Mouse (Mus musculus) heart, adult 2 months (tissue): ENCODE data around the gene Glp2r. TPM values are rescaled to one million over a fixed set of nuclear protein-coding genes. Genes with fewer than 3 reads are reported as not detected.

Experiments used
- DNase-seq, 2 experiments: peaks; one replicate each; pipeline ENCODE4 v3.0.0; 2021
- H3K27ac ChIP-seq: fragments of 200-600 bp; 2 replicates; pipeline ENCODE4 v1.8.1; 2022
- H3K27me3 ChIP-seq: fragments of 200-500 bp; 2 replicates; pipeline ENCODE4 v1.6.1; 2012; ENCODE audit warnings: mild to moderate bottlenecking, low read length, inconsistent platforms, mixed read lengths; ENCODE audit not compliant: control insufficient read depth, insufficient read depth
- H3K36me3 ChIP-seq: fragments of 200-500 bp; 2 replicates; pipeline ENCODE4 v1.6.1; 2012; ENCODE audit warnings: low read length, inconsistent platforms; ENCODE audit not compliant: control insufficient read depth, insufficient read depth
- H3K4me1 ChIP-seq: fragments of 200-500 bp; 2 replicates; pipeline ENCODE4 v1.6.1; 2011; ENCODE audit warnings: low read length; ENCODE audit not compliant: control insufficient read depth, insufficient read depth
- H3K4me3 ChIP-seq: fragments of 200-600 bp; 2 replicates; pipeline ENCODE4 v1.8.1; 2022
- H3K79me2 ChIP-seq: fragments of 200-500 bp; replicated peaks from 2 replicates; pipeline ENCODE4 v1.6.1; 2012; ENCODE audit warnings: mild to moderate bottlenecking, inconsistent platforms, low read length, moderate library complexity, mixed read lengths; ENCODE audit not compliant: control insufficient read depth, insufficient read depth
- H3K9ac ChIP-seq: fragments of 200-500 bp; 2 replicates; pipeline ENCODE4 v1.6.1; 2012; ENCODE audit warnings: low read depth, mild to moderate bottlenecking, control low read depth, inconsistent platforms, low read length, mixed read lengths
- CTCF ChIP-seq: fragments of 200-600 bp; IDR thresholded peaks from 2 replicates; pipeline ENCODE4 v1.8.1; 2022; ENCODE audit warnings: antibody characterized with exemption, mild to moderate bottlenecking, moderate library complexity
- EP300 ChIP-seq: fragments of 200-500 bp; IDR thresholded peaks from 2 replicates; pipeline ENCODE4 v1.6.1; 2011; ENCODE audit warnings: low read depth, low read length, control low read depth; ENCODE audit not compliant: insufficient read depth
- POLR2A ChIP-seq: fragments of 200-500 bp; IDR thresholded peaks from 2 replicates; pipeline ENCODE4 v1.6.1; 2011; ENCODE audit warnings: mild to moderate bottlenecking, low read depth, low read length, control low read depth; ENCODE audit not compliant: insufficient read depth
- WGBS: fragments of 180-500 bp; shearing (Covaris S2); methylation state at CpG from one replicate; pipeline ENCODE4 v1.1.7; 2018; 5-methylcytosine and 5-hydroxymethylcytosine counted together
- intact Hi-C: fragments of 180-260 bp; cut with DNase I; formaldehyde crosslinking; loops from one replicate; pipeline ENCODE4 v1.15.1; 2025
- polyA plus RNA-seq: library from polyadenylated mRNA; depleted of rRNA; stranded (reverse); fragments of >200 nt; gene quantifications from 2 replicates; pipeline ENCODE4 v1.2.3, GENCODE M21; 2012; rRNA removed
- total RNA-seq, 2 experiments: library from RNA; stranded (reverse); gene quantifications; 2 replicates each; pipeline ENCODE4 v1.2.3; 2021

Gene Glp2r
- total and polyA plus RNA-seq, 3 experiments, result not detected

GRCm38 (mm10) chr11:67616557-67617239 is 154.3 kb downstream of the Glp2r start:
- intact Hi-C loops, result no loop called here
- Histone ChIP-seq H3K27me3 (no peaks in the 10 kb centered on the region), H3K79me2 (no peaks in the 10 kb centered on the region), H3K27ac (no peak overlapping the region), H3K4me1 (no peaks in the 10 kb centered on the region), H3K4me3 (no peak overlapping the region), H3K36me3 (no peaks in the 10 kb centered on the region), H3K9ac (no peak overlapping the region)
- 74% methylated on average over 13 of the region's 13 CpGs for WGBS
- no peak for DNase-seq
- no peak for TF ChIP-seq POLR2A
- no peak for TF ChIP-seq EP300
- TF ChIP-seq CTCF, result no peak

GRCm38 (mm10) chr11:67612158-67612839 is 158.7 kb downstream of the Glp2r start:
- Histone ChIP-seq H3K27ac (no peak overlapping the region), H3K9ac (no peak overlapping the region), H3K36me3 (no peaks in the 10 kb centered on the region), H3K27me3 (no peaks in the 10 kb centered on the region), H3K4me3 (no peak overlapping the region), H3K4me1 (no peaks in the 10 kb centered on the region), H3K79me2 (no peaks in the 10 kb centered on the region)
- DNase-seq, result no peak
- intact Hi-C loops, result no loop called here
- WGBS, result 90% methylated on average over 9 of the region's 9 CpGs
- TF ChIP-seq POLR2A, result no peak
- no peak for TF ChIP-seq EP300
- TF ChIP-seq CTCF, result no peak

Other genes with a start within 250 kb of the Glp2r start
- not detected for gene Rcvrn, start 75.8 kb downstream of the Glp2r start, total RNA-seq
- not detected in 2 replicates for gene Rcvrn, start 75.8 kb downstream of the Glp2r start, polyA plus RNA-seq
- gene Gsg1l2, start 3.5 kb upstream of the Glp2r start, total RNA-seq, result not detected
- gene Gsg1l2, start 3.5 kb upstream of the Glp2r start, polyA plus RNA-seq, result not detected in 2 replicates
- gene Dhrs7c, start 27.0 kb upstream of the Glp2r start, total RNA-seq, result 100 to 1,000 TPM; 178 to 217 TPM
- 214 and 333 TPM in 2 replicates for gene Dhrs7c, start 27.0 kb upstream of the Glp2r start, polyA plus RNA-seq
- gene Usp43, start 151.0 kb upstream of the Glp2r start, total RNA-seq, result 1 to 10 TPM; 1.6 to 1.7 TPM
- gene Usp43, start 151.0 kb upstream of the Glp2r start, polyA plus RNA-seq, result 1.1 and 1.4 TPM in 2 replicates
- not detected for gene Cfap52, start 194.5 kb upstream of the Glp2r start, total RNA-seq
- gene Cfap52, start 194.5 kb upstream of the Glp2r start, polyA plus RNA-seq, result 0.12 and 0.64 TPM in 2 replicates
- gene Stx8, start 195.0 kb upstream of the Glp2r start, total RNA-seq, result 10 to 100 TPM; 22.6 to 29.1 TPM
- gene Stx8, start 195.0 kb upstream of the Glp2r start, polyA plus RNA-seq, result 6.7 and 10.2 TPM in 2 replicates